Mouse (Mus musculus) spleen, postnatal 0 days (tissue): ENCODE data around the gene Polr3gl. TPM values are rescaled to one million over a fixed set of nuclear protein-coding genes. Genes with fewer than 3 reads are reported as not detected.

Source experiments
- polyA plus RNA-seq: library from polyadenylated mRNA; unstranded; fragments of >200 nt; fragmentation: Nextera tagmentation; extraction: Ambion mirVana; gene quantifications from 2 replicates; pipeline ENCODE4 v1.2.1, GENCODE M21; 2015

The Polr3gl gene
- 23.0 and 30.8 TPM in 2 replicates for polyA plus RNA-seq

GRCm38 (mm10) chr3:96593790-96594560 is at the start of gene Polr3gl:
TSS of gene Polr3gl (minus strand) at chr3:96594181.

GRCm38 (mm10) chr3:96634928-96635879 is 41.2 kb upstream of the Polr3gl start, which contains the start of the genes Pex11b and Gm42957:
TSS of gene Pex11b (plus strand) at chr3:96635376.
TSS of gene Gm42957 (plus strand) at chr3:96635474.

GRCm38 (mm10) chr3:96629729-96630600 is 36.0 kb upstream of the Polr3gl start, which contains the start of gene Rbm8a:
TSS of gene Rbm8a (plus strand) at chr3:96629933.

GRCm38 (mm10) chr3:96600639-96601250 is 6.8 kb upstream of the Polr3gl start, which contains the start of gene Lix1l:
TSS of gene Lix1l (plus strand) at chr3:96601149.

GRCm38 (mm10) chr3:96596228-96596707 is 2.3 kb upstream of the Polr3gl start, which contains the start of gene Ankrd34a:
TSS of gene Ankrd34a (plus strand) at chr3:96596636.

GRCm38 (mm10) chr3:96576690-96577541 is 17.1 kb downstream of the Polr3gl start, which contains the start of gene Gm16253:
TSS of gene Gm16253 (plus strand) at chr3:96576984.

GRCm38 (mm10) chr3:96557694-96558093 is 36.3 kb downstream of the Polr3gl start, which contains the start of gene Txnip:
TSS of gene Txnip (plus strand) at chr3:96557957.

Other genes starting within 250 kb of the Polr3gl start
- not detected in 2 replicates for gene BC107364, start 141.9 kb downstream of the Polr3gl start, polyA plus RNA-seq
- 0.08 TPM in 1 of 2 replicates, not detected in the other for gene Hfe2, start 69.0 kb downstream of the Polr3gl start, polyA plus RNA-seq
- 163 and 201 TPM in 2 replicates for gene Txnip, start 36.2 kb downstream of the Polr3gl start, polyA plus RNA-seq
- gene Gm16253, start 17.2 kb downstream of the Polr3gl start, polyA plus RNA-seq = 0.48 and 0.51 TPM in 2 replicates
- 0.36 and 0.44 TPM in 2 replicates for gene Ankrd34a, start 2.5 kb upstream of the Polr3gl start, polyA plus RNA-seq
- gene Lix1l, start 7.0 kb upstream of the Polr3gl start, polyA plus RNA-seq = 2.2 and 2.4 TPM in 2 replicates
- 106 and 114 TPM in 2 replicates for gene Rbm8a, start 35.8 kb upstream of the Polr3gl start, polyA plus RNA-seq
- 25.6 and 26.8 TPM in 2 replicates for gene Pex11b, start 41.2 kb upstream of the Polr3gl start, polyA plus RNA-seq
- gene Gm42957, start 41.3 kb upstream of the Polr3gl start, polyA plus RNA-seq = 0.04 TPM in 2 replicates
- gene Itga10, start 51.4 kb upstream of the Polr3gl start, polyA plus RNA-seq = 0.18 and 0.36 TPM in 2 replicates
- 0.40 and 0.49 TPM in 2 replicates for gene Ankrd35, start 76.0 kb upstream of the Polr3gl start, polyA plus RNA-seq
- gene Pias3, start 102.2 kb upstream of the Polr3gl start, polyA plus RNA-seq = 13.2 and 18.1 TPM in 2 replicates
- 1.6 and 2.9 TPM in 2 replicates for gene Nudt17, start 114.4 kb upstream of the Polr3gl start, polyA plus RNA-seq
- 21.1 and 22.0 TPM in 2 replicates for gene Polr3c, start 133.4 kb upstream of the Polr3gl start, polyA plus RNA-seq
- gene Rnf115, start 133.5 kb upstream of the Polr3gl start, polyA plus RNA-seq = 30.7 and 36.5 TPM in 2 replicates
- not detected in 2 replicates for gene Pdzk1, start 235.1 kb upstream of the Polr3gl start, polyA plus RNA-seq
- 1.2 and 2.6 TPM in 2 replicates for gene Cd160, start 235.2 kb upstream of the Polr3gl start, polyA plus RNA-seq